16 mouse cellular contexts compared by ENCODE assay signal in the genomic region with DNA sequence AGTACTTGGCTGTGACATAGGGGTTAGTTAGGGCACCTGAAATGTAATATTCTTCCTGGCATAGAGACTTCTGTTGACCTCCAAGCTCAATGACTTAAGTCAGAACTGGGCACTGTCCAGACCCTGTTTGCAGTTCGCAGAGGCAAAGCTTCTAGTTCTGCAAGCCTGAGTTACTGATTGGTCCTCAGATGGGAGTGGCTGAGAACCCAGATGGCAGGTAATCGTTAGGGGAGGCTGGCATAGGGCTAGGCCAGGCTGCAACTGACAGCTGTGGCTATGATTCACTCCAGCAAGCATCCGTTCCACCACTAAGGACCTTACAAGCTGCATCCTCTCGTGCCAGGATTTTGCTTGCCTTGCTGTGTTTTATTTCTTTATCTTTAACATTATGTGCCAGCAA.
DNase-seq lines count a peak whose midpoint lies in the region; ATAC-seq and TF ChIP-seq lines count a peak whose summit lies in the region.
"Had no signal": no experiment of that assay in that cellular context is flagged by ENCODE, and none has a peak within 500 bp of the region (broad histone marks: within the 10 kb centered on the region; RNA-seq: fewer than 3 reads in every experiment).

No protein-coding gene starts in this region.

- no peaks in the 10 kb centered on the region for H3K9me3 ChIP-seq in embryonic facial prominence, embryonic 11.5 days (replicated peaks; ENCODE audit: control insufficient read depth, low read length)
- no peaks in the 10 kb centered on the region for H3K9me3 ChIP-seq in embryonic facial prominence, embryonic 10.5 days
- no peaks in the 10 kb centered on the region for H3K9me3 ChIP-seq in liver, embryonic 12.5 days (replicated peaks)
- H3K9me3 ChIP-seq: embryonic facial prominence, embryonic 15.5 days; forebrain, embryonic 13.5 days; midbrain, embryonic 13.5 days had no signal

- no peaks in the 10 kb centered on the region for H3K4me1 ChIP-seq in embryonic facial prominence, embryonic 11.5 days (ENCODE audit: control insufficient read depth, insufficient read depth, low read length)
- H3K4me1 ChIP-seq in embryonic facial prominence, embryonic 10.5 days, result peaks cover 3% of the 10 kb centered on the region; the same call in 1 of the 2 replicates
- H3K4me1 ChIP-seq in liver, adult 2 months (ENCODE audit: control insufficient read depth, insufficient read depth, low read length), result no peaks in the 10 kb centered on the region; the same call in 1 of the 2 replicates
- H3K4me1 ChIP-seq in liver, embryonic 12.5 days, result no peaks in the 10 kb centered on the region
- H3K4me1 ChIP-seq: embryonic facial prominence, embryonic 15.5 days; forebrain, embryonic 13.5 days; midbrain, embryonic 13.5 days had no signal

- no peaks in the 10 kb centered on the region for H3K79me2 ChIP-seq in liver, adult 2 months (ENCODE audit: control insufficient read depth, insufficient read depth, low read length)

- no peak overlapping the region for H3K4me3 ChIP-seq in embryonic facial prominence, embryonic 11.5 days (ENCODE audit: low read depth, low read length)
- H3K4me3 ChIP-seq in embryonic facial prominence, embryonic 10.5 days, result no peak overlapping the region
- no peak overlapping the region for H3K4me3 ChIP-seq in liver, adult 2 months (ENCODE audit: insufficient read depth, low read depth, low read length)
- H3K4me3 ChIP-seq in liver, embryonic 12.5 days, result no peak overlapping the region
- H3K4me3 ChIP-seq: embryonic facial prominence, embryonic 15.5 days; forebrain, embryonic 13.5 days; midbrain, embryonic 13.5 days had no signal

- no peak for TF ChIP-seq CTCF in liver, adult 2 months (IDR thresholded peaks at IDR 0.05; ENCODE audit: low read depth, low read length)

- WGBS in embryonic facial prominence, embryonic 11.5 days, result 75% methylated on average over 4 of the region's 4 CpGs
- WGBS in embryonic facial prominence, embryonic 10.5 days, result 69% methylated on average over 4 of the region's 4 CpGs
- 15% methylated on average over 4 of the region's 4 CpGs for WGBS in liver, adult 2 months
- 54% methylated on average over 4 of the region's 4 CpGs for WGBS in liver, embryonic 12.5 days (ENCODE audit: insufficient replicate concordance)

- H3K27me3 ChIP-seq in embryonic facial prominence, embryonic 11.5 days (ENCODE audit: control insufficient read depth, insufficient read depth, low read length), result no peaks in the 10 kb centered on the region
- H3K27me3 ChIP-seq in embryonic facial prominence, embryonic 10.5 days (replicated peaks; ENCODE audit: low read depth, poor library complexity, severe bottlenecking), result no peaks in the 10 kb centered on the region
- H3K27me3 ChIP-seq in liver, adult 2 months (ENCODE audit: control insufficient read depth, insufficient read depth, low read length), result no peaks in the 10 kb centered on the region
- H3K27me3 ChIP-seq in liver, embryonic 12.5 days (replicated peaks), result no peaks in the 10 kb centered on the region
- H3K27me3 ChIP-seq: embryonic facial prominence, embryonic 15.5 days; forebrain, embryonic 13.5 days; midbrain, embryonic 13.5 days had no signal

- H3K9ac ChIP-seq in embryonic facial prominence, embryonic 11.5 days (replicated peaks; ENCODE audit: low read length), result no peak overlapping the region
- no peak overlapping the region for H3K9ac ChIP-seq in liver, adult 2 months (ENCODE audit: low read depth, low read length)
- H3K9ac ChIP-seq in liver, embryonic 12.5 days, result no peak overlapping the region
- H3K9ac ChIP-seq: embryonic facial prominence, embryonic 15.5 days; forebrain, embryonic 13.5 days; midbrain, embryonic 13.5 days had no signal

- H3K36me3 ChIP-seq in embryonic facial prominence, embryonic 11.5 days (replicated peaks; ENCODE audit: control insufficient read depth, insufficient read depth, low read depth, low read length), result no peaks in the 10 kb centered on the region
- H3K36me3 ChIP-seq in embryonic facial prominence, embryonic 10.5 days (replicated peaks), result no peaks in the 10 kb centered on the region
- no peaks in the 10 kb centered on the region for H3K36me3 ChIP-seq in liver, adult 2 months (ENCODE audit: control insufficient read depth, insufficient read depth, low read length)
- no peaks in the 10 kb centered on the region for H3K36me3 ChIP-seq in liver, embryonic 12.5 days
- H3K36me3 ChIP-seq: embryonic facial prominence, embryonic 15.5 days; midbrain, embryonic 13.5 days had no signal

- H3K4me2 ChIP-seq in embryonic facial prominence, embryonic 11.5 days (ENCODE audit: low read depth, low read length), result no peak overlapping the region
- no peak overlapping the region for H3K4me2 ChIP-seq in liver, embryonic 12.5 days
- H3K4me2 ChIP-seq: embryonic facial prominence, embryonic 15.5 days; forebrain, embryonic 13.5 days; midbrain, embryonic 13.5 days had no signal

- TF ChIP-seq POLR2A in liver, adult 2 months (IDR thresholded peaks at IDR 0.05; ENCODE audit: extremely low read depth, insufficient read depth, low read length), result no peak

- H3K27ac ChIP-seq in embryonic facial prominence, embryonic 11.5 days (replicated peaks; ENCODE audit: low read depth, low read length), result no peak overlapping the region
- no peak overlapping the region for H3K27ac ChIP-seq in embryonic facial prominence, embryonic 10.5 days (replicated peaks)
- no peak overlapping the region for H3K27ac ChIP-seq in liver, adult 2 months (replicated peaks; ENCODE audit: insufficient read depth, low read depth, low read length)
- H3K27ac ChIP-seq in liver, embryonic 12.5 days, result no peak overlapping the region
- H3K27ac ChIP-seq: embryonic facial prominence, embryonic 15.5 days; forebrain, embryonic 13.5 days; midbrain, embryonic 13.5 days had no signal

- peak; percentile 48; the same call in 1 of the 2 replicates for ATAC-seq in embryonic facial prominence, embryonic 11.5 days (replicated peaks; ENCODE audit: insufficient number of reproducible peaks, low FRiP score, low TSS enrichment, low read depth)
- ATAC-seq in liver, embryonic 12.5 days, result no peak
- ATAC-seq in inflammation-experienced regulatory T-cells, adult 6 months, result no peak
- ATAC-seq: forebrain, embryonic 13.5 days; midbrain, embryonic 13.5 days had no signal

- no peak for DNase-seq in embryonic facial prominence, embryonic 11.5 days (ENCODE audit: low spot score)
- DNase-seq in embryonic facial prominence, embryonic 10.5 days (ENCODE audit: low spot score), result no peak
- peak; percentile 90 for DNase-seq in liver, adult 2 months (ENCODE audit: extremely low read depth, low read depth, low spot score)
- DNase-seq in R1 (ENCODE audit: low read depth, low spot score) (peak; percentile 7), MN1 (ENCODE audit: low spot score) (no peak)
- DNase-seq in gastrocnemius, postnatal 25 days, result peak; percentile 78
- DNase-seq: adrenal gland, postnatal 36 days; cerebellum, postnatal 36 days; heart, postnatal 36 days; right cerebral cortex, postnatal 25 days; thymus, adult 18-20 months had no signal

Comparison
In these comparisons a context has a peak if more than half of its experiments do, and no peak if none do; other contexts are left out.
1. DNase-seq: peak in liver, adult 2 months (single experiment), R1 (single experiment) and gastrocnemius, postnatal 25 days (single experiment); none in embryonic facial prominence, embryonic 11.5 days (single experiment), embryonic facial prominence, embryonic 10.5 days (single experiment) and MN1 (single experiment).